Mouse (Mus musculus) small intestine, adult 2 months (tissue): ENCODE measurements around the gene Chst13.

Source experiments
- CTCF ChIP-seq: fragments of 200-500 bp; IDR thresholded peaks from 2 replicates; pipeline ENCODE4 v1.5.1; 2012; ENCODE audit warnings: low read depth, mild to moderate bottlenecking, control low read depth, inconsistent platforms, low read length, moderate library complexity, mixed read lengths; ENCODE audit not compliant: insufficient replicate concordance, insufficient read length; ENCODE audit errors: extremely low read depth
- POLR2A ChIP-seq: fragments of 200-500 bp; IDR thresholded peaks from 2 replicates; pipeline ENCODE4 v1.6.1; 2012; ENCODE audit warnings: low read depth, mild to moderate bottlenecking, control low read depth, inconsistent platforms, low read length, moderate library complexity

GRCm38 (mm10) chr6:90306315-90306975, 18.5 kb downstream of the Chst13 start:
- TF ChIP-seq CTCF (no peak), POLR2A (no peak)
